Mouse (Mus musculus) ES-E14 (cell line): ENCODE measurements at regions not wholly inside any gene's neighbourhood (a gene's known extent, or its start where the extent isn't known, plus 50 kb on each side); places are given as distances from the start of the nearest gene placed in this dataset.

Experiments used
- ZC3H11A ChIP-seq: IDR thresholded peaks from 2 replicates; pipeline ENCODE4 v1.6.1; 2012; ENCODE audit warnings: low read depth, mild to moderate bottlenecking, inconsistent platforms, low read length, borderline replicate concordance
- ZNF384 ChIP-seq: IDR thresholded peaks from 2 replicates; pipeline ENCODE4 v1.6.1; 2012; ENCODE audit warnings: low read depth, low read length, inconsistent platforms

- TF ChIP-seq ZNF384 (no peak), ZC3H11A (no peak)
Measured at GRCm38 (mm10) chr4:84102736-84103135, 572.3 kb downstream of the Bnc2 start.
